Mouse (Mus musculus): ENCODE data around the gene Hoxb7. TPM values are rescaled to one million over a fixed set of nuclear protein-coding genes. Genes with fewer than 3 reads are reported as not detected.

Gene Hoxb7
- total RNA-seq, 1 experiment: 0.98 TPM

DNA sequence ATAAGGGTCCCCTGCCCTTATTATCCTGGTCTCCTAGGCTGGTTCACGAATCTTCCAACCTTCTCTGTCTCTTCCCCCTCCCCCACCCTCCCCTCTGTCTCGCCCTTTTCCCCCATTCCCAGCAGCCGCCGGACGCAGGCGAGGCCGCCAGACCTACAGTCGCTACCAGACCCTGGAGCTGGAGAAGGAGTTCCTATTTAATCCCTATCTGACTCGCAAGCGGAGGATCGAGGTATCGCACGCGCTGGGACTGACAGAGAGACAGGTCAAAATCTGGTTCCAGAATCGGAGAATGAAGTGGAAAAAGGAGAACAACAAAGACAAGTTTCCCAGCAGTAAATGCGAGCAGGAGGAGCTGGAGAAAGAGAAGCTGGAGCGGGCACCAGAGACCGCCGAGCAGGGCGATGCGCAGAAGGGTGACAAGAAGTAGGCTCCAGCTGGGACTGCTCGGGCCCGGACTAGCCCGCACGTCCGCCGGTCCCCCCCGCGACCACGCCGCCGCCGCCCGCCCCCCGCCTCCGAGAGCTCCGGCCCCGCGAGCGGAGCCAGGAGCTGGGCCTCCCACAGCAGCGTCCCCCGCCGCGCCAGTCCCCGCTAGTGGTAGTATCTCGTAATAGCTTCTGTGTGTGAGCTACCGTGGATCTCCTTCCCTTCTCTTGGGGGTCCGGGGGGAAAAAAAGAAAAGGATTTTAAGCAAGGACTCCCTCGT is 2.2 kb upstream of the Hoxb7 start:
- Histone ChIP-seq H3K9ac (ENCODE audit: insufficient read depth, low read depth, low read length, poor library complexity, severe bottlenecking) (no peak overlapping the region), H3K4me1 (ENCODE audit: control insufficient read depth in 2 of 2, insufficient read depth in 2 of 2, low read length in 2 of 2, poor library complexity in 1 of 2) (peaks cover 0 to 9% of the 10 kb centered on the region in 2 experiments; a peak in 1 of 4 replicates), H3K36me3 (ENCODE audit: control insufficient read depth, insufficient read depth, low read length, poor library complexity, severe bottlenecking) (no peaks in the 10 kb centered on the region), H3K27ac (ENCODE audit: insufficient read depth, low read depth, low read length, poor library complexity, severe bottlenecking) (no peak overlapping the region), H3K9me3 (ENCODE audit: control insufficient read depth, insufficient read depth, low read depth, low read length) (no peaks in the 10 kb centered on the region), H3K4me3 (ENCODE audit: insufficient read depth in 1 of 2, low read depth in 1 of 2, low read length in 2 of 2, poor library complexity in 1 of 2, severe bottlenecking in 1 of 2) (peak overlapping the region in 1 of 2 experiments; percentile 17; a peak in 1 of 4 replicates)
- DNase-seq (ENCODE audit: low read depth, low spot score): no peak
- no peak for TF ChIP-seq HCFC1 (IDR thresholded peaks at IDR 0.05; ENCODE audit: borderline replicate concordance, insufficient read depth, low read length)
- no peak for TF ChIP-seq ZNF384 (IDR thresholded peaks at IDR 0.05; ENCODE audit: low read depth, low read length)
- no peak for TF ChIP-seq CHD2 (IDR thresholded peaks at IDR 0.05; ENCODE audit: low read depth, low read length)
- in situ Hi-C loops (cut with MboI; ENCODE audit: low sequenced_read_pairs in 2 of 2, unreplicated experiment in 2 of 2): loop anchor here (5.0 to 25.0 kb wide), 3 partner anchors 43 to 578 kb away; no protein-coding TSS in a partner anchor

GRCm38 (mm10) chr11:96284774-96285734 is 1.4 kb upstream of the Hoxb7 start:
- Histone ChIP-seq H3K9me3 (ENCODE audit: control insufficient read depth, insufficient read depth, low read depth, low read length) (no peaks in the 10 kb centered on the region), H3K36me3 (ENCODE audit: control insufficient read depth, insufficient read depth, low read length, poor library complexity, severe bottlenecking) (no peaks in the 10 kb centered on the region), H3K4me1 (ENCODE audit: control insufficient read depth in 2 of 2, insufficient read depth in 2 of 2, low read length in 2 of 2, poor library complexity in 1 of 2) (peaks cover 0 to 9% of the 10 kb centered on the region in 2 experiments; a peak in 1 of 4 replicates), H3K9ac (ENCODE audit: insufficient read depth, low read depth, low read length, poor library complexity, severe bottlenecking) (no peak overlapping the region), H3K4me3 (ENCODE audit: insufficient read depth in 1 of 2, low read depth in 1 of 2, low read length in 2 of 2, poor library complexity in 1 of 2, severe bottlenecking in 1 of 2) (0 out of 4 replicates have a peak overlapping the region, but pooled peaks of 1 of the 2 experiments have one; percentile 17), H3K27ac (ENCODE audit: insufficient read depth, low read depth, low read length, poor library complexity, severe bottlenecking) (no peak overlapping the region)
- DNase-seq (ENCODE audit: low read depth, low spot score): no peak
- TF ChIP-seq MAFK (IDR thresholded peaks at IDR 0.05; ENCODE audit: insufficient read depth, low read depth, low read length): no peak
- TF ChIP-seq CHD2 (IDR thresholded peaks at IDR 0.05; ENCODE audit: low read depth, low read length): no peak
- TF ChIP-seq ZNF384 (IDR thresholded peaks at IDR 0.05; ENCODE audit: low read depth, low read length): no peak
- no peak for TF ChIP-seq HCFC1 (IDR thresholded peaks at IDR 0.05; ENCODE audit: borderline replicate concordance, insufficient read depth, low read length)
- no peak for TF ChIP-seq ZC3H11A (IDR thresholded peaks at IDR 0.05; ENCODE audit: borderline replicate concordance, low read depth, low read length)
- in situ Hi-C loops (cut with MboI; ENCODE audit: low sequenced_read_pairs in 2 of 2, unreplicated experiment in 2 of 2): loop anchor here (5.0 to 25.0 kb wide), 3 partner anchors 42 to 577 kb away; no protein-coding TSS in a partner anchor

GRCm38 (mm10) chr11:96286739-96287385 is 439 bp downstream of the Hoxb7 start:
- H3K36me3 ChIP-seq (ENCODE audit: control insufficient read depth, insufficient read depth, low read length, poor library complexity, severe bottlenecking): no peaks in the 10 kb centered on the region
- no peak for DNase-seq (ENCODE audit: low read depth, low spot score)
- H3K4me1 ChIP-seq (ENCODE audit: control insufficient read depth in 2 of 2, insufficient read depth in 2 of 2, low read length in 2 of 2, poor library complexity in 1 of 2): peaks cover 0 to 9% of the 10 kb centered on the region in 2 experiments; a peak in 1 of 4 replicates
- peak overlapping the region; percentile 25 to 67 for H3K4me3 ChIP-seq (ENCODE audit: insufficient read depth in 1 of 2, low read depth in 1 of 2, low read length in 2 of 2, poor library complexity in 1 of 2, severe bottlenecking in 1 of 2)
- H3K27ac ChIP-seq (ENCODE audit: insufficient read depth, low read depth, low read length, poor library complexity, severe bottlenecking): no peak overlapping the region
- in situ Hi-C loops (cut with MboI; ENCODE audit: low sequenced_read_pairs in 2 of 2, unreplicated experiment in 2 of 2): loop anchor here in 1 of 2 experiments (10.0 to 25.0 kb wide), 2 partner anchors 48 to 575 kb away; no protein-coding TSS in a partner anchor
- H3K9me3 ChIP-seq (ENCODE audit: control insufficient read depth, insufficient read depth, low read depth, low read length): no peaks in the 10 kb centered on the region
- H3K9ac ChIP-seq (ENCODE audit: insufficient read depth, low read depth, low read length, poor library complexity, severe bottlenecking): no peak overlapping the region
- TF ChIP-seq MAFK (IDR thresholded peaks at IDR 0.05; ENCODE audit: insufficient read depth, low read depth, low read length): no peak
- no peak for TF ChIP-seq CHD2 (IDR thresholded peaks at IDR 0.05; ENCODE audit: low read depth, low read length)
- no peak for TF ChIP-seq HCFC1 (IDR thresholded peaks at IDR 0.05; ENCODE audit: borderline replicate concordance, insufficient read depth, low read length)
- no peak for TF ChIP-seq ZC3H11A (IDR thresholded peaks at IDR 0.05; ENCODE audit: borderline replicate concordance, low read depth, low read length)
- no peak for TF ChIP-seq ZNF384 (IDR thresholded peaks at IDR 0.05; ENCODE audit: low read depth, low read length)

DNA sequence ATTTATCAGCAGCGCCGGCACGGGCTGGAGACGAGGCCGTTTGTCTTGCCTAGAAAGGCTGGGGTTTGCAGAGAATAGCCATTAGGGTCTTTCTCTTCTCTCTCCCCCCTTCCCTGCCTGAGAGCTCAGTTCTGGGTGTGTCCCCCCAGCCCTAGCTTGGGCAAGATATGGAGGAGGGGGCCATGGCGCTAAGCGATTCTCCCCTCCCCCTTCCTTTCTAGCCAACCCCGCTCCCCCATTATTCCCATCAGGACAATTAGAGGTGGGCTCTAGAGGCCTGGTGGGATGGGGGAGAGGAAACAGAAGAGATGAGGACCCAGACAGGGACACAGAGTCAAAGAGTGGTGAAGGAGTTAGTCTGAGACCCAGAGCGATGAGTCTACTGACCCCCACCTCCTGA is 988 bp downstream of the Hoxb7 start:
- Histone ChIP-seq H3K4me3 (ENCODE audit: insufficient read depth in 1 of 2, low read depth in 1 of 2, low read length in 2 of 2, poor library complexity in 1 of 2, severe bottlenecking in 1 of 2) (peak overlapping the region in 1 of 2 experiments; percentile 67; a peak in 2 of 4 replicates), H3K36me3 (ENCODE audit: control insufficient read depth, insufficient read depth, low read length, poor library complexity, severe bottlenecking) (no peaks in the 10 kb centered on the region), H3K9ac (ENCODE audit: insufficient read depth, low read depth, low read length, poor library complexity, severe bottlenecking) (no peak overlapping the region), H3K4me1 (ENCODE audit: control insufficient read depth in 2 of 2, insufficient read depth in 2 of 2, low read length in 2 of 2, poor library complexity in 1 of 2) (peaks cover 0 to 9% of the 10 kb centered on the region in 2 experiments; a peak in 1 of 4 replicates), H3K27ac (ENCODE audit: insufficient read depth, low read depth, low read length, poor library complexity, severe bottlenecking) (no peak overlapping the region), H3K9me3 (ENCODE audit: control insufficient read depth, insufficient read depth, low read depth, low read length) (no peaks in the 10 kb centered on the region)
- no peak for TF ChIP-seq HCFC1 (IDR thresholded peaks at IDR 0.05; ENCODE audit: borderline replicate concordance, insufficient read depth, low read length)
- no peak for TF ChIP-seq CHD2 (IDR thresholded peaks at IDR 0.05; ENCODE audit: low read depth, low read length)
- TF ChIP-seq ZC3H11A (IDR thresholded peaks at IDR 0.05; ENCODE audit: borderline replicate concordance, low read depth, low read length): no peak
- TF ChIP-seq ZNF384 (IDR thresholded peaks at IDR 0.05; ENCODE audit: low read depth, low read length): no peak
- TF ChIP-seq MAFK (IDR thresholded peaks at IDR 0.05; ENCODE audit: insufficient read depth, low read depth, low read length): no peak
- no peak for DNase-seq (ENCODE audit: low read depth, low spot score)
- in situ Hi-C loops (cut with MboI; ENCODE audit: low sequenced_read_pairs in 2 of 2, unreplicated experiment in 2 of 2): loop anchor here in 1 of 2 experiments (10.0 to 25.0 kb wide), 2 partner anchors 47 to 575 kb away; no protein-coding TSS in a partner anchor
